12 mouse cellular contexts compared by ENCODE assay signal in genomic region chr10:95817419-95818161, GRCm38 (mm10). TPM values are rescaled to one million over a fixed set of nuclear protein-coding genes. Genes with fewer than 3 reads are reported as not detected.
DNase-seq lines count a peak whose midpoint lies in the region; ATAC-seq and TF ChIP-seq lines count a peak whose summit lies in the region.
"Had no signal": no experiment of that assay in that cellular context is flagged by ENCODE, and none has a peak within 500 bp of the region (broad histone marks: within the 10 kb centered on the region; RNA-seq: fewer than 3 reads in every experiment).

No protein-coding gene starts in this region.

- H3K9ac ChIP-seq in lung, embryonic 14.5 days = no peak overlapping the region; the same call in 1 of the 2 replicates
- H3K9ac ChIP-seq in liver, embryonic 14.5 days (replicated peaks) = no peak overlapping the region
- H3K9ac ChIP-seq in stomach, postnatal 0 days (ENCODE audit: low read length) = no peak overlapping the region
- H3K9ac ChIP-seq: lung, embryonic 15.5 days had no signal

- H3K27me3 ChIP-seq in lung, embryonic 14.5 days (ENCODE audit: insufficient read depth, low read length) = no peaks in the 10 kb centered on the region
- H3K27me3 ChIP-seq in liver, embryonic 14.5 days (ENCODE audit: control insufficient read depth, insufficient read depth, low read length) = no peaks in the 10 kb centered on the region
- no peaks in the 10 kb centered on the region for H3K27me3 ChIP-seq in stomach, postnatal 0 days (ENCODE audit: control insufficient read depth, insufficient read depth, low read length)
- H3K27me3 ChIP-seq: lung, embryonic 15.5 days had no signal

- no peaks in the 10 kb centered on the region for H3K36me3 ChIP-seq in lung, embryonic 14.5 days (ENCODE audit: insufficient read depth)
- no peaks in the 10 kb centered on the region for H3K36me3 ChIP-seq in liver, embryonic 14.5 days (replicated peaks; ENCODE audit: control insufficient read depth, insufficient read depth, low read depth)
- no peaks in the 10 kb centered on the region for H3K36me3 ChIP-seq in stomach, postnatal 0 days (ENCODE audit: control insufficient read depth, insufficient read depth, low read length)
- H3K36me3 ChIP-seq: lung, embryonic 15.5 days had no signal

- H3K4me2 ChIP-seq in lung, embryonic 14.5 days = no peak overlapping the region
- H3K4me2 ChIP-seq in liver, embryonic 14.5 days (ENCODE audit: low read depth) = no peak overlapping the region
- no peak overlapping the region for H3K4me2 ChIP-seq in stomach, postnatal 0 days (replicated peaks; ENCODE audit: low read depth)
- H3K4me2 ChIP-seq: lung, embryonic 15.5 days had no signal

- no peaks in the 10 kb centered on the region for H3K9me3 ChIP-seq in lung, embryonic 14.5 days (ENCODE audit: low read depth, low read length)
- H3K9me3 ChIP-seq in liver, embryonic 14.5 days (ENCODE audit: control insufficient read depth, low read length) = no peaks in the 10 kb centered on the region
- no peaks in the 10 kb centered on the region for H3K9me3 ChIP-seq in stomach, postnatal 0 days (ENCODE audit: control insufficient read depth, low read length)
- H3K9me3 ChIP-seq: lung, embryonic 15.5 days had no signal

- H3K4me1 ChIP-seq in lung, embryonic 14.5 days (ENCODE audit: insufficient read depth) = peaks cover 3% of the 10 kb centered on the region; the same call in 1 of the 2 replicates
- no peaks in the 10 kb centered on the region for H3K4me1 ChIP-seq in lung, adult 2 months (ENCODE audit: control insufficient read depth, insufficient read depth, low read length)
- peaks cover 0 to 8% of the 10 kb centered on the region in 2 experiments; a peak in 2 of 4 replicates for H3K4me1 ChIP-seq in liver, embryonic 14.5 days (replicated peaks; ENCODE audit: control insufficient read depth in 2 of 2, insufficient read depth in 2 of 2, low read length in 1 of 2)
- no peaks in the 10 kb centered on the region for H3K4me1 ChIP-seq in stomach, postnatal 0 days (replicated peaks; ENCODE audit: control insufficient read depth, insufficient read depth)
- H3K4me1 ChIP-seq: lung, embryonic 15.5 days had no signal

- no peak for ATAC-seq in lung, embryonic 14.5 days (ENCODE audit: insufficient read depth)
- peak; percentile 39 for ATAC-seq in liver, embryonic 14.5 days (ENCODE audit: insufficient read depth)
- ATAC-seq in stomach, postnatal 0 days (ENCODE audit: low FRiP score, low TSS enrichment) = no peak

- no peak for TF ChIP-seq EP300 in liver, embryonic 14.5 days (IDR thresholded peaks at IDR 0.05; ENCODE audit: low read depth)
- no peak for TF ChIP-seq EP300 in stomach, postnatal 0 days (optimal IDR thresholded peaks at IDR 0.05)

- TF ChIP-seq CTCF in lung, embryonic 14.5 days (IDR thresholded peaks at IDR 0.05; ENCODE audit: low read depth) = no peak
- no peak for TF ChIP-seq CTCF in lung, adult 2 months (IDR thresholded peaks at IDR 0.05; ENCODE audit: insufficient read depth, low read length)
- TF ChIP-seq CTCF in liver, embryonic 14.5 days (IDR thresholded peaks at IDR 0.05; ENCODE audit: low read depth) = no peak
- no peak for TF ChIP-seq CTCF in stomach, postnatal 0 days (IDR thresholded peaks at IDR 0.05; ENCODE audit: low read depth)

- WGBS in lung, embryonic 14.5 days = 20% methylated on average over 9 of the region's 9 CpGs
- WGBS in lung, adult 2 months = 29% methylated on average over 9 of the region's 9 CpGs
- 6% methylated on average over 9 of the region's 9 CpGs for WGBS in liver, embryonic 14.5 days (ENCODE audit: insufficient replicate concordance)
- WGBS in stomach, postnatal 0 days = 30% methylated on average over 9 of the region's 9 CpGs

- H3K4me3 ChIP-seq in lung, embryonic 14.5 days (ENCODE audit: low read depth, low read length) = no peak overlapping the region
- H3K4me3 ChIP-seq in lung, adult 2 months (replicated peaks; ENCODE audit: extremely low read depth, low read depth, low read length) = no peak overlapping the region
- no peak overlapping the region for H3K4me3 ChIP-seq in liver, embryonic 14.5 days (ENCODE audit: insufficient read depth in 1 of 2, low read depth in 2 of 2, low read length in 2 of 2)
- no peak overlapping the region for H3K4me3 ChIP-seq in stomach, postnatal 0 days (ENCODE audit: low read depth, low read length)
- H3K4me3 ChIP-seq: heart, adult 2 months; lung, embryonic 15.5 days had no signal

- TF ChIP-seq POLR2A in lung, adult 2 months (IDR thresholded peaks at IDR 0.05; ENCODE audit: borderline replicate concordance, extremely low read depth, low read depth, low read length) = no peak

- H3K27ac ChIP-seq in lung, embryonic 14.5 days (ENCODE audit: low read depth) = 0 out of 2 replicates have a peak overlapping the region, but pooled peaks have one; percentile 6
- H3K27ac ChIP-seq in liver, embryonic 14.5 days = no peak overlapping the region; the same call in 1 of the 2 replicates
- no peak overlapping the region for H3K27ac ChIP-seq in stomach, postnatal 0 days (replicated peaks)
- H3K27ac ChIP-seq: heart, adult 2 months; lung, embryonic 15.5 days had no signal

- peak; percentile 11 for DNase-seq in lung, embryonic 14.5 days
- no peak for DNase-seq in lung, adult 2 months
- peak; percentile 34 for DNase-seq in c-Kit-positive CD71-negative TER-119-negative erythroid progenitor cells, embryonic 14.5 days (ENCODE audit: low read depth)
- DNase-seq in liver, embryonic 14.5 days (ENCODE audit: low read depth in 3 of 3, low spot score in 3 of 3) = peak in 1 of 3 experiments; percentile 23
- peak; percentile 17 for DNase-seq in retina, embryonic 14.5 days (ENCODE audit: low spot score)
- DNase-seq in left cerebral cortex, adult 8-10 months (ENCODE audit: low spot score in 2 of 2) = no peak
- DNase-seq in urinary bladder, postnatal 10 days (ENCODE audit: low spot score) = no peak
- DNase-seq in stomach, postnatal 0 days (ENCODE audit: low spot score) = no peak
- DNase-seq: thymus, adult 2 months had no signal

RNA-seq across cellular contexts. Expression of gene Gm33543, which starts 25.1 kb away (rescaled TPM):
- not detected in 2 replicates for polyA plus RNA-seq in lung, embryonic 14.5 days (2014; fragmentation: Nextera tagmentation; extraction: Ambion mirVana)
- polyA plus RNA-seq in lung, adult 2 months (2012; rRNA removed) = 0.15 TPM in 1 of 2 replicates, not detected in the other
- polyA plus RNA-seq in liver, embryonic 14.5 days (2012; rRNA removed) = 0.04 TPM in 1 of 2 replicates, not detected in the other
- polyA plus RNA-seq in liver, embryonic 14.5 days (2014; fragmentation: Nextera tagmentation; extraction: Ambion mirVana) = not detected in 2 replicates
- under 1 TPM in 1 of 4 experiments, not detected in 3; 0.26 TPM for total RNA-seq in left cerebral cortex, adult 8-10 months (2022)
- polyA plus RNA-seq in stomach, postnatal 0 days (2015; fragmentation: Nextera tagmentation; extraction: Ambion mirVana) = not detected in 2 replicates
- total RNA-seq: adrenal gland, adult 18-20 months had no signal
- polyA plus RNA-seq: lung, embryonic 15.5 days had no signal

Comparison
In these comparisons a context has a peak if more than half of its experiments do, and no peak if none do; other contexts are left out.
1. DNase-seq: peak in lung, embryonic 14.5 days (single experiment), c-Kit-positive CD71-negative TER-119-negative erythroid progenitor cells, embryonic 14.5 days (single experiment) and retina, embryonic 14.5 days (single experiment); none in lung, adult 2 months (single experiment), left cerebral cortex, adult 8-10 months (0 of 2), urinary bladder, postnatal 10 days (single experiment) and stomach, postnatal 0 days (single experiment).